Mouse (Mus musculus) B cell, adult 2 months (primary cell): ENCODE results near the gene Gcsh.

Source experiments
- DNase-seq, 2 experiments: peaks; one replicate each; pipeline ENCODE4 v3.0.0; 2022

The Gcsh gene

GRCm38 (mm10) chr8:116975606-116976005 lies 17.7 kb downstream of the Gcsh start:
- DNase-seq: no peak

DNA sequence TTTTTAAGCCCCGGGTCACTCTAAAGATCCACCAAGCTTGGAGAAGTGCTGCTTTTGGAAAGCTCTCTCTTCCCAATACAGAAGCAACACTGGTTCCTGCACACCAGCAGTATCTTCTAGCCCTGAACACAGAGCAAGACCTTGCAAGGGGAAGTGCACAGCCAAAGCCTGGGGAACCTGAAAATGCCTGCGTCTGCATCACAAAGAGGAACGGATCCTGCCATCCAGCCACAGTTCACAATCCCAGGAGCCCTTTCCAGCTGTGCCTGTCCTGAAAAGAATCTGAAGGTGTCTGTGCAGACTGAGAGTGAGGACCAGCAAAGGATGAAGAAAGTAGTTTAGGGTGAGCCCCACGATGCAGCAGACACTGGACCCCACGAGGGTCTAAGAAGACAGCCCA lies 18.3 kb downstream of the Gcsh start:
- no peak for DNase-seq

DNA sequence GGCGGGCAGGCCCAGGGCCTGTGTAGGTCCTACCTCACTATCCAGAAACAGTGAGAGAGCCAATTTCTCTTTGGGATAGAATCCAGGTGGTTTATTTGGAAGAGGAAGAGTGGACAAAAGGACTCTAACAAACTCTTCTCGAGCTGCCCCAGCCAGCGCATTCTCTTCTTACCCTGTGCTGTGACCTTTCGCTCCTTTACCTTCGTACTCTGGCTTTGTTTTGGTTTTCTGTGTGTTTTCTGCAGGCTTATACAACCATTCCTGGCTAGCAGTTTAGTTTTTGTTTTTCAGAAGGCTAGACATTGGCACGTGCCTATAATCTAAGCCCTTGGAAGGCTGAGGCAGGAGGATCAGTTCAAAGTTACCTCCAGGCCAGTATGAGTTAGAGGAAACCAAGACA lies 23.8 kb downstream of the Gcsh start:
- no peak for DNase-seq

- no peak for DNase-seq
These were observed 38.9 kb downstream of the Gcsh start for GRCm38 (mm10) chr8:116954415-116954814.

- no peak for DNase-seq
These were observed 40.9 kb downstream of the Gcsh start for GRCm38 (mm10) chr8:116952428-116952827.

DNA sequence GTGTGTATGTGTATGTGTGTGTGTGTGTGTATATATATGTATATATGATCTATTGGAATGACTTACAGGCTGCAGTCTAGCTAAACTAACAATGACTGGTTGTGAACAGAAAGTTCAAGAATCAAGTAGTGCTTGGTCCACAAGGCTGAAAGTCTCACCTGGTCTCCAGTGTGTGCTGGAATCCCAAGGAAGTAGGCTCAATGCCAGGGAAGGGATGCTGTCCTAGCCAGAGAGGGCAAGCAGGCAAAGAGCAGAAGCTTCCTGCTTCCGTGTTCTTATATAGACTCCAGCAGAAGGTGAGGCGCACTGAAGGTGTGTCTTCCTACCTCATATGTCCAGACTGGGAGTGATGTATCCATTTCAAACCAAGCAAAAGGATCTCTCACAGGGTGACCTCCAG lies 41.6 kb downstream of the Gcsh start:
- DNase-seq: no peak

GRCm38 (mm10) chr8:116951369-116951768 lies 42.0 kb downstream of the Gcsh start:
- no peak for DNase-seq

- peak; percentile 10 to 24 for DNase-seq
These were observed 45.7 kb downstream of the Gcsh start for GRCm38 (mm10) chr8:116947589-116947988.

DNA sequence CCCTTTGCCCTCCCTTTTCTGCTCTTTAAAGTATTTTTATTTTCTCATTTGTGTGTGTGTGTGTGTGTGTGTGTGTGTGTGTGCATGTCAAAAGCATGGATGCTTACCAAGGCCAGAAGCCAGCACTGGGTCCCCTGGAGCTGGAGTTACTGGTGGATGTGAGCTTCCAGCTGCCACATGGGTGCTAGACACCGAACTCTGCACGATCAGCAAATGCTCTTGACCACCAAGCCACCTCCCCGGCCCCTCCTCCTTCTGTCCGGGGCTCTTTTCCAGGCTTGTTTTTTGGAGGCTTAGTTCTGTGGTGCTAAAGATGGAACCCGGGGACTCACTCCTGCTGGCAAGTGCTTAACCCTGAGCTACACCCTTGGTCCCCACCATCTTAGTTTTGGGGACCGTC lies 46.5 kb downstream of the Gcsh start:
- DNase-seq: no peak

DNA sequence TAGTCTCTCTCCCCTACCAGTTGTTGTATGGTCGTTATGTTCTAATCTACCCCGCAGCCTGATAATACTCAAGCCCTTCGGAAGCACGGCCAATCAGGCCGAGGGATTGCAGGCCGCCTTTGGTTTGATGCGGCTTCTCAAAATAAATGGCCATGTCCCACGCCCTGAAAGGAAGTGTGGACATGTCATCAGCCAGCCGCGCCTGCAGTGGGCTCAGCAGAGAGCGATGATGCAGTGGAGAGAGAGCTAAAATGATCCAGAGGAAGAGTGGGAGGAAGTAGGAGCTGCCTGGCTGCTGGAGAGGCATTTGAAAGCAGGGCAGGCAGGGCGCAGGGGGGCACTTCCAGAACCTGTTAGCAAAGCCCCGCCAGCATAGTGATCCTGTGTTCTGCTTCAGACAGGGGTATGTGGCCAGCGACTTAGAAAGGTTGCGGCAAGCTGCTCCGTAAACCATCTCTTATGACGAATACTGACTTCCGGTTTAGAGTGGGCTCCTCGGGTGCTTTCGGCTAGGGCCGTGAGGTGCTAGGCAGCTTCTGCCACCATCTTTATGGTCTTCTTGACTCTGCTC lies 47.0 kb downstream of the Gcsh start:
- DNase-seq: peak; percentile 35 to 38

DNA sequence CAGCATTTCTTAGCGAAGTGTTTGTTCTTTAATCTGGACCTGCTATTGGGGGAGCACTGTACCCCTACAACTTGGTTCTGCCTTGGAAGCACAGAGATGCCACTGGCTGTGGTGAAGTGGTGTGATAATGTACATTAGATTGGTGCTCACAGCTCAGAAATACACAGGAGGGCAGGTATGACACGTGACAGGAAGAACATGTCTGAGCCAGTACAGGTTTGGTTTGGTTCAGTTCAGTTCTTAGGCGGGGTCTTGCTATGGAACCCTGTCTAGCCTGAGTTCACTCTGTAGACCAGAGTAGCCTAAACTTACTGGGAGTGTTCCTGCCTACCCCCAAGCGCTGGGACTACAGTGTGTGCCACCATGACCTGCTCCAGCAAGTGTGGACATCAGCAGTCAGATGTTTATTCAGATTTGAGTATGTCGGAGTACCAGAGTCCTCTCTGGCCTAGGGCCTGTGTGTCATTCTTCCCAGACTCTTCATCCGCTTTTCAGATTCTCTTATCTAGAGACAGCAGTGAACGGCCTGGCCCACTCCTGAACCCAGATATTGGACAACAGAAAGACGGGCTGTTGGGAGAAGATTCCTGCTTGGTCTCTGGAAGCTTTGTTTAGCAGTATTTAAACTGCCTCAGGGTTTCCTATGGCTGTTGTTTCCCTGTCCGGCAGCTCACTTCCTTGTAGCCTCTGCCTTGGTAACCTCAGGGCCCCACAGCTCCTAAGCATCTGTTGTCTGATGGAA lies 48.0 kb downstream of the Gcsh start:
- DNase-seq: no peak

DNA sequence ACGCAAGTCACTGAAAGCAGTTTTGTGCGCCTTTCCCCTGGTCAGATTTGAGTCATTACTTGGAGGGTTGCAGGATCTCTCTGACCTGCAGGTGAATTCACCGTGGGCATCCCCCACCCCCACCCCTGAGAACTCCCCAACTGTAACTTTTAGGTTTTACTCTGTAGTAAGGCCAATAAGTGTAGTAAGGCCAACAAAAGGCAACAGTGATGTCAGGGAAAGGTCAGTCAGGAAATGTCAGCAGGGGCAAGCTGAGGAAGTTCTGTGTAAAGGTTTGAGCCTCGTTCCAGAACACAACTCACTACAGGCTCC lies 49.0 kb downstream of the Gcsh start:
- DNase-seq: no peak

- peak; percentile 34 to 49 for DNase-seq
These were observed 49.6 kb downstream of the Gcsh start for GRCm38 (mm10) chr8:116943555-116944384.

- DNase-seq: peak; percentile 90 to 92
These were observed 50.2 kb downstream of the Gcsh start, which contains the start of gene Atmin for GRCm38 (mm10) chr8:116943161-116943554. TSS of gene Atmin (plus strand) at chr8:116943393.

DNA sequence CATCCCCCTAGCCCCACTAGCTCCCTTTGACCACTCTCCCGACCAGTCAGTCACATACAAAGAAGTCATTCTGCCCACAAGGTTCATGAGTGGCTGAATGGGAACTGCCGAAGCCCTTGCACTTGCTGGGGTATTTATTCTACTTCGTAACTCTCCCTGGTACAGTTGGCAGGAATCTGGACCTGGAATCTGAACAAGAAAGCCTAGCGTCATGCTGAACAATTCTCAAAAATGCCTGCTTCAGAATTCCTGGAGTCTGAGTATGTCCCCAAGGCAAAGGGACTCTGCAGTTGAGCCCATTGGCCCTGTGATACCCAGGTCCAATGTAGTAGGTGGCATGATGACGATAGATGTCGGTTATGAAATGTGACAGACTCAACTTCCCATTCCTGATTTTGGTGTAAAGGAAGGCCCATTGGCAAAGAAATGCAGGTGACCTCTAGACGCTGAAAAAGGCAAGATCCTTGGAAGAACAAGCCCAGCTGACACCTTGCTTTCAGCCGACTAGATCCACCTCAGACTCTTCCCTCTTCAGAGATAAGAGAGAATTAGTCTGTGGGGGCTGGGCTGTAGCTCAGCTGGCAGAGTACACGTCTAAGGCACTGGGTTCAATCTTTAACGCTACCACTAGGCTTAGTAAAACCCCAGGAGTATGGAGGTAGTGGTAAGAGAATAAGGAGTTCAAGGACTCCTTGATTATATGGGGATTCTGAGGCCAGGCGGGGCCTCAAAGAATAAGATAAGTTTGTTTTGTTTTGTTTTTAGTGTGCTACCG lies 50.9 kb downstream of the Gcsh start:
- no peak for DNase-seq

GRCm38 (mm10) chr8:116935506-116935905 lies 57.8 kb downstream of the Gcsh start:
- DNase-seq: no peak

GRCm38 (mm10) chr8:116934976-116935375 lies 58.4 kb downstream of the Gcsh start:
- DNase-seq: no peak
